Mouse (Mus musculus): ENCODE results near the gene Gpc6.

GRCm38 (mm10) chr14:117778538-117779413, 853.7 kb downstream of the Gpc6 start:
- TF ChIP-seq NRF1 (IDR thresholded peaks at IDR 0.05; ENCODE audit: low read depth, low read length) (no peak), CTCF (conservative IDR thresholded peaks at IDR 0.05 in 1 of 2, IDR thresholded peaks at IDR 0.05 in 1 of 2; ENCODE audit: low read depth in 2 of 2, low read length in 2 of 2) (no peak), POLR2A (IDR thresholded peaks at IDR 0.05; ENCODE audit: low read depth, low read length) (no peak)

Measured in CH12.LX (cell line).